Mouse (Mus musculus): ENCODE measurements around the gene Gdf11. TPM values are rescaled to one million over a fixed set of nuclear protein-coding genes. Genes with fewer than 3 reads are reported as not detected.

The Gdf11 gene
- polyA plus RNA-seq, 1 experiment from 2014 or later = 10.2 TPM

DNA sequence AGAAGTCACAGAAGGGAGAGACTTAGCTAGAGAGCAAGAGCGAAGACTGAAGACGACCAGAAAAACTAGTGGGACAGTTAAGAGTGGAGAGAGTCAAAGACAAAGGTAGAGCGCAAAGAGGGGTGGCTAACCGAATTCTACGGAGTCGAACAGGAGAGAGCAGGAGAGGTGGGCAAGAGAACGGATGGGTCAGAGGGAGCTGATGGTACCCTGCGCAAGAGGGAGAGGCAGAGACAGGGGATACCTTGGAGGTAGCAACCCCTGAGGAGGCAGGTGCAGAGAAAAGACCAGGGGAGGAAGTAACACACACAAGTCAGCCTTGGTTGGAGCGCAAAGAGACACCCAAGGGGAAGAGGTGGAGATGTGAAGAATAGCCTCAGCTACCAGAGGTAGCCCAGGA is 728 bp upstream of the Gdf11 start:
- DNase-seq (ENCODE audit: low spot score, missing footprints) = no peak
- peak overlapping the region; percentile 92 for H3K27ac ChIP-seq (ENCODE audit: low read depth, low read length)
- H3K4me2 ChIP-seq = peak overlapping the region; percentile 65
- H3K27me3 ChIP-seq (ENCODE audit: control insufficient read depth, insufficient read depth, low read length) = peaks cover 11% of the 10 kb centered on the region; the same call in 1 of the 2 replicates
- peak overlapping the region; percentile 77 for H3K4me3 ChIP-seq (ENCODE audit: low read depth, low read length)
- H3K9me3 ChIP-seq (ENCODE audit: control insufficient read depth, low read length) = no peaks in the 10 kb centered on the region
- 1% methylated on average over 9 of the region's 9 CpGs for WGBS
- peak overlapping the region; percentile 87 for H3K9ac ChIP-seq (ENCODE audit: low read length)
- H3K36me3 ChIP-seq (ENCODE audit: control insufficient read depth, insufficient read depth, low read length) = 0 out of 2 replicates have a peak, but pooled peaks cover 4% of the 10 kb centered on the region
- ATAC-seq (ENCODE audit: low FRiP score) = peak; percentile 6; the same call in 1 of the 2 replicates
- H3K4me1 ChIP-seq (ENCODE audit: control insufficient read depth, insufficient read depth, low read length) = peaks cover 27% of the 10 kb centered on the region

GRCm38 (mm10) chr10:128890383-128891295 is 879 bp downstream of the Gdf11 start:
- Histone ChIP-seq H3K4me1 (ENCODE audit: control insufficient read depth, insufficient read depth, low read length) (peaks cover 28% of the 10 kb centered on the region), H3K27ac (ENCODE audit: low read depth, low read length) (peak overlapping the region; percentile 92), H3K27me3 (ENCODE audit: control insufficient read depth, insufficient read depth, low read length) (no peaks in the 10 kb centered on the region), H3K36me3 (ENCODE audit: control insufficient read depth, insufficient read depth, low read length) (peaks cover 4% of the 10 kb centered on the region), H3K4me3 (ENCODE audit: low read depth, low read length) (peak overlapping the region; percentile 77), H3K9me3 (ENCODE audit: control insufficient read depth, low read length) (no peaks in the 10 kb centered on the region), H3K4me2 (peak overlapping the region; percentile 65), H3K9ac (ENCODE audit: low read length) (peak overlapping the region; percentile 87)
- DNase-seq (ENCODE audit: low spot score, missing footprints) (peak; percentile 90), ATAC-seq (ENCODE audit: low FRiP score) (no peak)
- WGBS = under 1% methylated on average over 39 of the region's 40 CpGs

DNA sequence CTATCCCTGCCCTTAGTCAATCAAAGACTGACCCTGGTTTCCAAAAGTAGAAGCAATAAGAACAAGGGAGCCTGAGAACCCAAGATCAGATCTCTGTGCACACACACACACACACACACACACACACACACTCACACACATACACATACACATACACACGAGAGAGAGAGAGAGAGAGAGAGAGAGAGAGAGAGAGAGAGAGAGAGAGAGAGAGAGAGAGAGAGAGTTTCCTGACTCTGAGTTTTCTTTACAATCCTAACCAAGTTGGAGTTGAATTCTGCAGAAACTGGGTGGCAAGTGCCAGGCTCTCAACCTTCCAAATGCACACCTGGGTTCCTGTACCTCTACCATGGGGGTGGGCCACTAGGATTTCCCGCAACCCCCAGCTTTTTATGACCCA is 1.7 kb downstream of the Gdf11 start:
- Histone ChIP-seq H3K4me3 (ENCODE audit: low read depth, low read length) (peak overlapping the region; percentile 77), H3K9ac (ENCODE audit: low read length) (peak overlapping the region; percentile 87), H3K9me3 (ENCODE audit: control insufficient read depth, low read length) (no peaks in the 10 kb centered on the region), H3K36me3 (ENCODE audit: control insufficient read depth, insufficient read depth, low read length) (peaks cover 6% of the 10 kb centered on the region), H3K27me3 (ENCODE audit: control insufficient read depth, insufficient read depth, low read length) (no peaks in the 10 kb centered on the region), H3K4me2 (peak overlapping the region; percentile 65), H3K4me1 (ENCODE audit: control insufficient read depth, insufficient read depth, low read length) (peaks cover 28% of the 10 kb centered on the region), H3K27ac (ENCODE audit: low read depth, low read length) (peak overlapping the region; percentile 92)
- DNase-seq (ENCODE audit: low spot score, missing footprints) (peak; percentile 81), ATAC-seq (ENCODE audit: low FRiP score) (no peak)
- 0% methylated on average over 2 of the region's 2 CpGs for WGBS

DNA sequence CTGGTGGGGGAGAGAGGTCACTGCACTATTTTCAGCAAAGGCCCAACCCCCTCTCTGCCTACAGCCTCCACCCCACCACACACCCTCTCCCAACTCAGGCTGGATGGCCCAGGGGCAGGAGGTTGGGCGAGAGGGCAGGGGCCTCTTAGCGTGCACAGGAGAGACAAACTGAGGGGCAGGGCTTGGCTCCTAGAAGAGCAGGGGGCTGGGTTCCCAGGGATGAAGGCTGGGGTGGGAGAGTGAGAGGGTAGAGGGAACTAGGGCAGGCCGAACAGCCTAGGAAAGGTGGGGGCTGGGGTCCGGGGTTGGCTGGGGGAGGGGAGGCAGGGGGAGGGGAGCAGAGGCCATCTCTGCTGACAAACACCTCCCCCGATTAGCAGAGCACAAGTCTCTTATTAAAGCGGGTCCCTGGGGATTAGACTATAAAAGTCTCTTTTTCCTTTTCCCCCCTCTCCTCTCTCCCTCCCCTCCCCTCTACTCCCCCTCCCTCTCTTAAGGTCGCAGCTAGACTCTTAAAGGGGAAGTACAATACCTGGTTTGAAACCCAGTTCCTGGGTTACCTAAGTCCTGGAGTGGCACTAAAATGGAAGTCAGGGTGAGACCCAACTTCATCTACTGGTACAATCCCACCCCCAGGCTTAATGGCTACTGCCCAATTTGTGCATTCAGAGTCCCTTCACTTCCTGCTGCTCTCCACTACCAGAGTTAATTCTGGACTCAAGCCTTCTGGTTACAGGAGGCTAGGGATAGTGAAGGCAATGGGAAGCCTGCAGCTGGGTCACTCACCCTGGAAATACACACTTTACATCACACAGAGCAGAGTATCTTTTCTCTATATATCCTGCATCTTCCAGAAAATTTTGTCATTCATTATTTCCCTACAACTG is 2.3 kb downstream of the Gdf11 start:
- Histone ChIP-seq H3K27ac (ENCODE audit: low read depth, low read length) (peak overlapping the region; percentile 92), H3K9me3 (ENCODE audit: control insufficient read depth, low read length) (no peaks in the 10 kb centered on the region), H3K4me3 (ENCODE audit: low read depth, low read length) (peak overlapping the region; percentile 77), H3K4me1 (ENCODE audit: control insufficient read depth, insufficient read depth, low read length) (peaks cover 28% of the 10 kb centered on the region), H3K36me3 (ENCODE audit: control insufficient read depth, insufficient read depth, low read length) (peaks cover 7% of the 10 kb centered on the region), H3K4me2 (peak overlapping the region; percentile 65), H3K27me3 (ENCODE audit: control insufficient read depth, insufficient read depth, low read length) (no peaks in the 10 kb centered on the region), H3K9ac (ENCODE audit: low read length) (peak overlapping the region; percentile 54)
- peak; percentile 67 for ATAC-seq (ENCODE audit: low FRiP score)
- WGBS = 0% methylated on average over 6 of the region's 7 CpGs
- DNase-seq (ENCODE audit: low spot score, missing footprints) = peak; percentile 95

GRCm38 (mm10) chr10:128882067-128882466 is 9.5 kb downstream of the Gdf11 start:
- H3K9ac ChIP-seq (ENCODE audit: low read length) = no peak overlapping the region
- DNase-seq (ENCODE audit: low spot score, missing footprints) = no peak
- no peaks in the 10 kb centered on the region for H3K4me1 ChIP-seq (ENCODE audit: control insufficient read depth, insufficient read depth, low read length)
- no peak overlapping the region for H3K4me2 ChIP-seq
- WGBS = 78% methylated on average over 5 of the region's 5 CpGs
- peaks cover 3% of the 10 kb centered on the region for H3K36me3 ChIP-seq (ENCODE audit: control insufficient read depth, insufficient read depth, low read length)
- no peak overlapping the region for H3K27ac ChIP-seq (ENCODE audit: low read depth, low read length)
- H3K9me3 ChIP-seq (ENCODE audit: control insufficient read depth, low read length) = no peaks in the 10 kb centered on the region
- no peak for ATAC-seq (ENCODE audit: low FRiP score)
- H3K27me3 ChIP-seq (ENCODE audit: control insufficient read depth, insufficient read depth, low read length) = no peaks in the 10 kb centered on the region
- H3K4me3 ChIP-seq (ENCODE audit: low read depth, low read length) = no peak overlapping the region

- 87% methylated on average over 2 of the region's 2 CpGs for WGBS
- Histone ChIP-seq H3K9me3 (ENCODE audit: control insufficient read depth, low read length) (no peaks in the 10 kb centered on the region), H3K9ac (ENCODE audit: low read length) (no peak overlapping the region), H3K36me3 (ENCODE audit: control insufficient read depth, insufficient read depth, low read length) (no peaks in the 10 kb centered on the region), H3K4me1 (ENCODE audit: control insufficient read depth, insufficient read depth, low read length) (no peaks in the 10 kb centered on the region), H3K4me2 (no peak overlapping the region), H3K27ac (ENCODE audit: low read depth, low read length) (no peak overlapping the region), H3K4me3 (ENCODE audit: low read depth, low read length) (no peak overlapping the region), H3K27me3 (ENCODE audit: control insufficient read depth, insufficient read depth, low read length) (no peaks in the 10 kb centered on the region)
- ATAC-seq (ENCODE audit: low FRiP score) (no peak), DNase-seq (ENCODE audit: low spot score, missing footprints) (no peak)
Observed at GRCm38 (mm10) chr10:128878811-128879210, 12.7 kb downstream of the Gdf11 start.

- DNase-seq (ENCODE audit: low spot score, missing footprints) (peak; percentile 78), ATAC-seq (ENCODE audit: low FRiP score) (no peak)
- no peaks in the 10 kb centered on the region for H3K27me3 ChIP-seq (ENCODE audit: control insufficient read depth, insufficient read depth, low read length)
- H3K9me3 ChIP-seq (ENCODE audit: control insufficient read depth, low read length) = no peaks in the 10 kb centered on the region
- no peak overlapping the region for H3K4me2 ChIP-seq
- H3K36me3 ChIP-seq (ENCODE audit: control insufficient read depth, insufficient read depth, low read length) = peaks cover 4% of the 10 kb centered on the region; the same call in 1 of the 2 replicates
- no peak overlapping the region for H3K4me3 ChIP-seq (ENCODE audit: low read depth, low read length)
- H3K4me1 ChIP-seq (ENCODE audit: control insufficient read depth, insufficient read depth, low read length) = no peaks in the 10 kb centered on the region
- no peak overlapping the region for H3K27ac ChIP-seq (ENCODE audit: low read depth, low read length)
- H3K9ac ChIP-seq (ENCODE audit: low read length) = no peak overlapping the region
Observed at GRCm38 (mm10) chr10:128878291-128878690, 13.2 kb downstream of the Gdf11 start.

DNA sequence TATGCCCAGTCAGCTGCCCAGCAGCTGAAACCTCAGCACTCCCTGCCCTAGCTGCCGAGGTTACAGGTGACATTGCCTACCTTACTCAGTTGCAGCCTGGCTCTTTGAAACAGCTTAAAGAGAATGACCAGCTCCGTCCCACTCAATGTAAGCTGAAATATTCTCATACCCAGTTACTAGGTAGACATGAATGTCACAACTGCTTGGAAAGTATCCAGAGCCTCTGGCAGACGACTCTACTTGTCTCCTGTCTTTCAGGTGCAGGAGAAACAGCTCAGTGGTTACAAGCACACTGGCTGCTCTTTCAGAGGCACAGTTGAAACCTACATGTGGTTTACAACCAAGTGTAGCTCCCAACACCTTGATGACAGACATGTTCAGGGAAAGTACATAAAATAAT is 21.2 kb downstream of the Gdf11 start:
- 89% methylated on average over 3 of the region's 3 CpGs for WGBS
- peaks cover 16% of the 10 kb centered on the region for H3K36me3 ChIP-seq (ENCODE audit: control insufficient read depth, insufficient read depth, low read length)

More for the DNA sequence above, 21.2 kb downstream of the Gdf11 start:
- Histone ChIP-seq H3K4me1 (ENCODE audit: control insufficient read depth, insufficient read depth, low read length) (no peaks in the 10 kb centered on the region), H3K9ac (ENCODE audit: low read length) (no peak overlapping the region), H3K27me3 (ENCODE audit: control insufficient read depth, insufficient read depth, low read length) (no peaks in the 10 kb centered on the region), H3K9me3 (ENCODE audit: control insufficient read depth, low read length) (no peaks in the 10 kb centered on the region), H3K4me3 (ENCODE audit: low read depth, low read length) (no peak overlapping the region), H3K4me2 (no peak overlapping the region), H3K27ac (ENCODE audit: low read depth, low read length) (no peak overlapping the region)
- ATAC-seq (ENCODE audit: low FRiP score) (no peak), DNase-seq (ENCODE audit: low spot score, missing footprints) (no peak)
